Mouse (Mus musculus): ENCODE results near the gene Stox1.
A peak's percentile ranks its signal among the peaks of the same experiment; 100 is the strongest.

Gene Stox1

GRCm38 (mm10) chr10:62664963-62665590 lies 60.9 kb downstream of the Stox1 start:
- DNase-seq (ENCODE audit: low spot score) = no peak

- no peak for DNase-seq (ENCODE audit: low spot score)
Observed at GRCm38 (mm10) chr10:62664171-62664570, 61.8 kb downstream of the Stox1 start.

GRCm38 (mm10) chr10:62656711-62657110 lies 69.2 kb downstream of the Stox1 start:
- DNase-seq (ENCODE audit: low spot score) = no peak

GRCm38 (mm10) chr10:62651961-62652360 lies 74.0 kb downstream of the Stox1 start:
- no peak for DNase-seq (ENCODE audit: low spot score)

- DNase-seq (ENCODE audit: low spot score) = peak; percentile 97
Observed at GRCm38 (mm10) chr10:62650881-62651810, 74.8 kb downstream of the Stox1 start, which contains the start of gene Ddx50. Gene Ddx50 (minus strand): TSS chr10:62651218.

GRCm38 (mm10) chr10:62650358-62650782 lies 75.6 kb downstream of the Stox1 start:
- DNase-seq (ENCODE audit: low spot score) = no peak

All from layer of hippocampus, adult 9-10 months (tissue).